Mouse (Mus musculus): Measurements from ENCODE around the gene Peli1. TPM values are rescaled to one million over a fixed set of nuclear protein-coding genes. Genes with fewer than 3 reads are reported as not detected.

The Peli1 gene
- total RNA-seq, 4 experiments from 2014 or later = 15.8 to 22.7 (median 17.5) TPM

Other genes with a start within 250 kb of the Peli1 start
- gene Vps54, start 148.0 kb downstream of the Peli1 start, total RNA-seq (2022) = 10 to 100 TPM; 29.9 to 43.6 (median 37.8) TPM